Mouse (Mus musculus): ENCODE data around the gene Stt3b. TPM values are rescaled to one million over a fixed set of nuclear protein-coding genes. Genes with fewer than 3 reads are reported as not detected.

The Stt3b gene
- polyA plus RNA-seq, 1 experiment, result 50.0 TPM

- DNase-seq, result no peak
- H3K27ac ChIP-seq (ENCODE audit: control insufficient read depth, insufficient read depth, low read length), result no peak overlapping the region
- no peaks in the 10 kb centered on the region for H3K4me1 ChIP-seq (replicated peaks; ENCODE audit: control insufficient read depth, insufficient read depth, low read length)
- no peak overlapping the region for H3K4me3 ChIP-seq (ENCODE audit: control insufficient read depth, insufficient read depth, low read length)
- peaks cover 12% of the 10 kb centered on the region; the same call in 1 of the 2 replicates for H3K36me3 ChIP-seq (ENCODE audit: control insufficient read depth, insufficient read depth, low read length)
- TF ChIP-seq CTCF (IDR thresholded peaks at IDR 0.05; ENCODE audit: borderline replicate concordance, control insufficient read depth, extremely low read depth, insufficient read depth, low read length, poor library complexity) (no peak), POLR2A (IDR thresholded peaks at IDR 0.05; ENCODE audit: control insufficient read depth, extremely low read depth, insufficient read depth, low read length, poor library complexity) (no peak)
- H3K27me3 ChIP-seq (ENCODE audit: control insufficient read depth, insufficient read depth, low read length), result no peaks in the 10 kb centered on the region
These were observed 72.3 kb downstream of the Stt3b start for GRCm38 (mm10) chr9:115237943-115238342.

GRCm38 (mm10) chr9:115236352-115236841, 73.8 kb downstream of the Stt3b start:
- no peaks in the 10 kb centered on the region for H3K27me3 ChIP-seq (ENCODE audit: control insufficient read depth, insufficient read depth, low read length)
- H3K4me3 ChIP-seq (ENCODE audit: control insufficient read depth, insufficient read depth, low read length), result no peak overlapping the region
- no peaks in the 10 kb centered on the region for H3K4me1 ChIP-seq (replicated peaks; ENCODE audit: control insufficient read depth, insufficient read depth, low read length)
- no peak overlapping the region for H3K27ac ChIP-seq (ENCODE audit: control insufficient read depth, insufficient read depth, low read length)
- no peaks in the 10 kb centered on the region for H3K36me3 ChIP-seq (ENCODE audit: control insufficient read depth, insufficient read depth, low read length)
- TF ChIP-seq CTCF (IDR thresholded peaks at IDR 0.05; ENCODE audit: borderline replicate concordance, control insufficient read depth, extremely low read depth, insufficient read depth, low read length, poor library complexity), result no peak
- no peak for TF ChIP-seq POLR2A (IDR thresholded peaks at IDR 0.05; ENCODE audit: control insufficient read depth, extremely low read depth, insufficient read depth, low read length, poor library complexity)
- 94% methylated on average over 8 of the region's 8 CpGs for WGBS
- no peak for DNase-seq

- no peak overlapping the region for H3K27ac ChIP-seq (ENCODE audit: control insufficient read depth, insufficient read depth, low read length)
- H3K4me3 ChIP-seq (ENCODE audit: control insufficient read depth, insufficient read depth, low read length), result no peak overlapping the region
- H3K4me1 ChIP-seq (replicated peaks; ENCODE audit: control insufficient read depth, insufficient read depth, low read length), result no peaks in the 10 kb centered on the region
- H3K36me3 ChIP-seq (ENCODE audit: control insufficient read depth, insufficient read depth, low read length), result no peaks in the 10 kb centered on the region
- 93% methylated on average over 2 of the region's 2 CpGs for WGBS
- TF ChIP-seq POLR2A (IDR thresholded peaks at IDR 0.05; ENCODE audit: control insufficient read depth, extremely low read depth, insufficient read depth, low read length, poor library complexity) (no peak), CTCF (IDR thresholded peaks at IDR 0.05; ENCODE audit: borderline replicate concordance, control insufficient read depth, extremely low read depth, insufficient read depth, low read length, poor library complexity) (no peak)
- no peaks in the 10 kb centered on the region for H3K27me3 ChIP-seq (ENCODE audit: control insufficient read depth, insufficient read depth, low read length)
- DNase-seq, result no peak
These were observed 75.7 kb downstream of the Stt3b start for GRCm38 (mm10) chr9:115234561-115234960.

GRCm38 (mm10) chr9:115233721-115234120, 76.5 kb downstream of the Stt3b start:
- WGBS, result 94% methylated on average over 5 of the region's 5 CpGs
- TF ChIP-seq POLR2A (IDR thresholded peaks at IDR 0.05; ENCODE audit: control insufficient read depth, extremely low read depth, insufficient read depth, low read length, poor library complexity) (no peak), CTCF (IDR thresholded peaks at IDR 0.05; ENCODE audit: borderline replicate concordance, control insufficient read depth, extremely low read depth, insufficient read depth, low read length, poor library complexity) (no peak)

GRCm38 (mm10) chr9:115231476-115231875, 78.7 kb downstream of the Stt3b start:
- H3K36me3 ChIP-seq (ENCODE audit: control insufficient read depth, insufficient read depth, low read length), result no peaks in the 10 kb centered on the region
- TF ChIP-seq CTCF (IDR thresholded peaks at IDR 0.05; ENCODE audit: borderline replicate concordance, control insufficient read depth, extremely low read depth, insufficient read depth, low read length, poor library complexity), result no peak
- no peak for TF ChIP-seq POLR2A (IDR thresholded peaks at IDR 0.05; ENCODE audit: control insufficient read depth, extremely low read depth, insufficient read depth, low read length, poor library complexity)
- H3K27ac ChIP-seq (ENCODE audit: control insufficient read depth, insufficient read depth, low read length), result no peak overlapping the region
- no peaks in the 10 kb centered on the region for H3K27me3 ChIP-seq (ENCODE audit: control insufficient read depth, insufficient read depth, low read length)
- no peaks in the 10 kb centered on the region for H3K4me1 ChIP-seq (replicated peaks; ENCODE audit: control insufficient read depth, insufficient read depth, low read length)
- WGBS, result 94% methylated on average over 3 of the region's 3 CpGs
- no peak overlapping the region for H3K4me3 ChIP-seq (ENCODE audit: control insufficient read depth, insufficient read depth, low read length)
- DNase-seq, result no peak

More at GRCm38 (mm10) chr9:115233721-115234120, 76.5 kb downstream of the Stt3b start:
- Histone ChIP-seq H3K36me3 (ENCODE audit: control insufficient read depth, insufficient read depth, low read length) (no peaks in the 10 kb centered on the region), H3K4me3 (ENCODE audit: control insufficient read depth, insufficient read depth, low read length) (no peak overlapping the region), H3K4me1 (replicated peaks; ENCODE audit: control insufficient read depth, insufficient read depth, low read length) (no peaks in the 10 kb centered on the region), H3K27me3 (ENCODE audit: control insufficient read depth, insufficient read depth, low read length) (no peaks in the 10 kb centered on the region), H3K27ac (ENCODE audit: control insufficient read depth, insufficient read depth, low read length) (no peak overlapping the region)
- DNase-seq, result no peak

- DNase-seq, result no peak
- no peaks in the 10 kb centered on the region for H3K36me3 ChIP-seq (ENCODE audit: control insufficient read depth, insufficient read depth, low read length)
- no peaks in the 10 kb centered on the region for H3K27me3 ChIP-seq (ENCODE audit: control insufficient read depth, insufficient read depth, low read length)
- H3K27ac ChIP-seq (ENCODE audit: control insufficient read depth, insufficient read depth, low read length), result no peak overlapping the region
- no peak overlapping the region for H3K4me3 ChIP-seq (ENCODE audit: control insufficient read depth, insufficient read depth, low read length)
- no peaks in the 10 kb centered on the region for H3K4me1 ChIP-seq (replicated peaks; ENCODE audit: control insufficient read depth, insufficient read depth, low read length)
- WGBS, result 90% methylated on average over 3 of the region's 3 CpGs
- TF ChIP-seq POLR2A (IDR thresholded peaks at IDR 0.05; ENCODE audit: control insufficient read depth, extremely low read depth, insufficient read depth, low read length, poor library complexity), result no peak
- TF ChIP-seq CTCF (IDR thresholded peaks at IDR 0.05; ENCODE audit: borderline replicate concordance, control insufficient read depth, extremely low read depth, insufficient read depth, low read length, poor library complexity), result no peak
These were observed 80.1 kb downstream of the Stt3b start for GRCm38 (mm10) chr9:115230141-115230540.

- no peak for DNase-seq
- TF ChIP-seq POLR2A (IDR thresholded peaks at IDR 0.05; ENCODE audit: control insufficient read depth, extremely low read depth, insufficient read depth, low read length, poor library complexity) (no peak), CTCF (IDR thresholded peaks at IDR 0.05; ENCODE audit: borderline replicate concordance, control insufficient read depth, extremely low read depth, insufficient read depth, low read length, poor library complexity) (no peak)
- 76% methylated on average over 10 of the region's 10 CpGs for WGBS
- H3K4me3 ChIP-seq (ENCODE audit: control insufficient read depth, insufficient read depth, low read length), result no peak overlapping the region
- no peak overlapping the region for H3K27ac ChIP-seq (ENCODE audit: control insufficient read depth, insufficient read depth, low read length)
- H3K4me1 ChIP-seq (replicated peaks; ENCODE audit: control insufficient read depth, insufficient read depth, low read length), result no peaks in the 10 kb centered on the region
- H3K36me3 ChIP-seq (ENCODE audit: control insufficient read depth, insufficient read depth, low read length), result no peaks in the 10 kb centered on the region
- no peaks in the 10 kb centered on the region for H3K27me3 ChIP-seq (ENCODE audit: control insufficient read depth, insufficient read depth, low read length)
These were observed 80.5 kb downstream of the Stt3b start for GRCm38 (mm10) chr9:115229676-115230075.

All from thymus, adult 2 months (tissue).